Mouse (Mus musculus) liver, postnatal 0 days (tissue): ENCODE measurements at regions not wholly inside any gene's neighbourhood (a gene's known extent, or its start where the extent isn't known, plus 50 kb on each side); places are given as distances from the start of the nearest gene placed in this dataset.

Experiments
- ATAC-seq: fragments of 200-750 bp; cut with Nextera tagmentation; 2 replicates; pipeline ENCODE4 v1.8.0; 2017; ENCODE audit warnings: mild to moderate bottlenecking, moderate library complexity
- DNase-seq: peaks from one replicate; pipeline ENCODE4 v3.0.0-alpha.2; 2016
- H3K27ac ChIP-seq: fragments of 300-500 bp; sonication (generic); 2 replicates; pipeline ENCODE4 v1.5.1; 2014; ENCODE audit warnings: antibody characterized with exemption, moderate library complexity, mild to moderate bottlenecking, low read depth
- H3K27me3 ChIP-seq: fragments of 300-500 bp; sonication (generic); 2 replicates; pipeline ENCODE4 v1.6.1; 2014; ENCODE audit warnings: low read length, control low read depth, mixed read lengths; ENCODE audit not compliant: insufficient read depth
- H3K36me3 ChIP-seq: fragments of 300-500 bp; sonication (generic); replicated peaks from 2 replicates; pipeline ENCODE4 v1.6.1; 2014; ENCODE audit warnings: mild to moderate bottlenecking, control low read depth, low read length, moderate library complexity, mixed read lengths; ENCODE audit not compliant: insufficient read depth
- H3K4me1 ChIP-seq: fragments of 300-500 bp; sonication (generic); 2 replicates; pipeline ENCODE4 v1.6.1; 2014; ENCODE audit warnings: antibody characterized with exemption, mild to moderate bottlenecking, control low read depth; ENCODE audit not compliant: insufficient read depth
- H3K4me2 ChIP-seq: fragments of 300-500 bp; sonication (generic); 2 replicates; pipeline ENCODE4 v1.6.1; 2014; ENCODE audit warnings: low read depth, mild to moderate bottlenecking, low read length, moderate library complexity, mixed read lengths
- H3K4me3 ChIP-seq: fragments of 300-500 bp; sonication (generic); 2 replicates; pipeline ENCODE4 v1.5.1; 2014; ENCODE audit warnings: low read depth, low read length
- H3K9ac ChIP-seq: fragments of 300-500 bp; sonication (generic); replicated peaks from 2 replicates; pipeline ENCODE4 v1.6.1; 2014; ENCODE audit warnings: mild to moderate bottlenecking, moderate library complexity
- H3K9me3 ChIP-seq: fragments of 300-500 bp; sonication (generic); 2 replicates; pipeline ENCODE4 v1.6.1; 2016; ENCODE audit warnings: mild to moderate bottlenecking, control low read depth, low read length, mixed read lengths
- CTCF ChIP-seq: sonication (generic); IDR thresholded peaks from 2 replicates; pipeline ENCODE4 v1.5.1; 2016; ENCODE audit warnings: antibody characterized with exemption, low read depth
- EP300 ChIP-seq: IDR thresholded peaks from 2 replicates; pipeline ENCODE4 v1.6.1; 2016; ENCODE audit warnings: antibody characterized with exemption, low read depth, mild to moderate bottlenecking
- WGBS: fragments of 180-500 bp; shearing (Covaris S2); extraction: QIAGEN DNeasy Blood & Tissue Kit; methylation state at CpG from one replicate; pipeline ENCODE4 v1.1.7; 2014; ENCODE audit not compliant: insufficient replicate concordance; 5-methylcytosine and 5-hydroxymethylcytosine counted together

DNA sequence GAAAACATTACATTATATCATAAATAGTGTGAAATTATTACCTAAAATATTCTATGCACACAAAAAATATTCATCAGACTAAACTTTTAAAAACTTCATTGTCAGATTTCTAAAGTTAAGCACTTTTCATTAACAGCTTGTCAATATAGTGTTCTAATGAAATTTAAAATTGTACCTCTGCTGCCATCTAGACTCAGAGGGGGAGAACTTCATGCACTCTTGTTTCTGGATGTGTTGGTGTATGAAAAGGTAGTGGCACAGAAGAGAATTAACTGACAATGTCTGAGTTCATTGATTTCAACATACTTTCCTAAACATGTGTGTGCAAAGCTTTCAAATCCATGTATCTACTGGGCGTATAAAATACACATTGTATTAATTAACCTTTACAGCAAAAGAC, 967.5 kb downstream of the Pla2g4a start:
- ATAC-seq = no peak
- no peak overlapping the region for H3K9ac ChIP-seq
- WGBS = 59% methylated on average over 1 of the region's 1 CpGs
- no peaks in the 10 kb centered on the region for H3K4me1 ChIP-seq
- no peak overlapping the region for H3K4me3 ChIP-seq
- H3K27ac ChIP-seq = no peak overlapping the region
- no peaks in the 10 kb centered on the region for H3K36me3 ChIP-seq
- no peak overlapping the region for H3K4me2 ChIP-seq
- DNase-seq = no peak
- TF ChIP-seq EP300 (no peak), CTCF (peak; percentile 48)
- H3K9me3 ChIP-seq = no peaks in the 10 kb centered on the region
- no peaks in the 10 kb centered on the region for H3K27me3 ChIP-seq

GRCm38 (mm10) chr1:148977377-148977776, 983.7 kb downstream of the Pla2g4a start:
- no peaks in the 10 kb centered on the region for H3K9me3 ChIP-seq
- no peak overlapping the region for H3K4me2 ChIP-seq
- H3K4me3 ChIP-seq = no peak overlapping the region
- WGBS = 61% methylated on average over 5 of the region's 5 CpGs
- H3K4me1 ChIP-seq = no peaks in the 10 kb centered on the region
- ATAC-seq (no peak), DNase-seq (no peak)
- H3K27me3 ChIP-seq = no peaks in the 10 kb centered on the region
- H3K9ac ChIP-seq = no peak overlapping the region
- no peak overlapping the region for H3K27ac ChIP-seq
- H3K36me3 ChIP-seq = no peaks in the 10 kb centered on the region
- TF ChIP-seq CTCF (no peak), EP300 (no peak)

- Histone ChIP-seq H3K4me3 (no peak overlapping the region), H3K9me3 (no peaks in the 10 kb centered on the region), H3K4me1 (no peaks in the 10 kb centered on the region), H3K27me3 (no peaks in the 10 kb centered on the region), H3K36me3 (no peaks in the 10 kb centered on the region), H3K4me2 (no peak overlapping the region), H3K9ac (no peak overlapping the region), H3K27ac (no peak overlapping the region)
- ATAC-seq (no peak), DNase-seq (no peak)
- TF ChIP-seq CTCF (no peak), EP300 (no peak)
Observed at GRCm38 (mm10) chr1:148965358-148965757, 995.7 kb downstream of the Pla2g4a start.

- WGBS = 65% methylated on average over 3 of the region's 3 CpGs
Observed at GRCm38 (mm10) chr1:148934366-148934765, 1026.7 kb downstream of the Pla2g4a start.

GRCm38 (mm10) chr1:148924506-148924905, 1036.6 kb downstream of the Pla2g4a start:
- Histone ChIP-seq H3K4me2 (no peak overlapping the region), H3K4me1 (no peaks in the 10 kb centered on the region), H3K9me3 (no peaks in the 10 kb centered on the region), H3K27ac (no peak overlapping the region), H3K36me3 (no peaks in the 10 kb centered on the region), H3K4me3 (no peak overlapping the region), H3K9ac (no peak overlapping the region), H3K27me3 (no peaks in the 10 kb centered on the region)
- DNase-seq (no peak), ATAC-seq (no peak)
- TF ChIP-seq EP300 (no peak), CTCF (no peak)
- WGBS = 67% methylated on average over 2 of the region's 2 CpGs

More at GRCm38 (mm10) chr1:148934366-148934765, 1026.7 kb downstream of the Pla2g4a start:
- Histone ChIP-seq H3K4me3 (no peak overlapping the region), H3K9ac (no peak overlapping the region), H3K4me2 (no peak overlapping the region), H3K27ac (no peak overlapping the region), H3K4me1 (no peaks in the 10 kb centered on the region), H3K9me3 (no peaks in the 10 kb centered on the region), H3K36me3 (no peaks in the 10 kb centered on the region), H3K27me3 (no peaks in the 10 kb centered on the region)
- ATAC-seq (no peak), DNase-seq (no peak)
- TF ChIP-seq EP300 (no peak), CTCF (no peak)

GRCm38 (mm10) chr1:148917062-148917461, 1044.0 kb downstream of the Pla2g4a start:
- H3K4me3 ChIP-seq = no peak overlapping the region
- no peak for DNase-seq
- no peaks in the 10 kb centered on the region for H3K36me3 ChIP-seq
- no peak for ATAC-seq
- no peak overlapping the region for H3K4me2 ChIP-seq
- no peak overlapping the region for H3K27ac ChIP-seq
- H3K27me3 ChIP-seq = no peaks in the 10 kb centered on the region
- TF ChIP-seq CTCF = no peak
- H3K9ac ChIP-seq = no peak overlapping the region
- H3K4me1 ChIP-seq = no peaks in the 10 kb centered on the region
- no peaks in the 10 kb centered on the region for H3K9me3 ChIP-seq

DNA sequence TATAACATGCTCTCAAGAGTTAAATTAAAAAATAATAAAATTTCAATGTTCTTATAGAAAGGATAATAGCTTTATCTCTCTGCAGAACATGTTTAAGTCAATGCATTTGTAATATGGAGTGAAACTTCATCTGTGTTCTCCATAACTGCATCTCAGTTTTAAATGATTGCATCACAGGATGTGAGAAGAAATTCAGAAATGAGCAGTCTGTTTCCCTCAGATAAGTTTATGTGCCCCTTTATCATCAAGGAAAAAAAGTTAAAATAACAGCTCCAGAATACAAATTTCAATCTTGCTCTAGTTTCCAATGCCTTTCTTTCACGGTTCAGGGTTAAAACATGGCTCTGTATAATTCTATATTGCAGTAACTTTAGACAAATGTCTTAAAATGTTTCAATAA, 1048.3 kb downstream of the Pla2g4a start:
- ATAC-seq (no peak), DNase-seq (no peak)
- Histone ChIP-seq H3K9ac (no peak overlapping the region), H3K9me3 (no peaks in the 10 kb centered on the region), H3K27me3 (no peaks in the 10 kb centered on the region), H3K4me1 (no peaks in the 10 kb centered on the region), H3K27ac (no peak overlapping the region), H3K4me2 (no peak overlapping the region), H3K36me3 (no peaks in the 10 kb centered on the region), H3K4me3 (no peak overlapping the region)
- no peak for TF ChIP-seq EP300
- no peak for TF ChIP-seq CTCF
- 50% methylated on average over 1 of the region's 1 CpGs for WGBS
